Mouse (Mus musculus) heart, embryonic 11.5 days (tissue): ENCODE data around the gene Chrnd. TPM values are rescaled to one million over a fixed set of nuclear protein-coding genes. Genes with fewer than 3 reads are reported as not detected.

Source experiments
- ATAC-seq: fragments of 200-750 bp; cut with Nextera tagmentation; replicated peaks from 2 replicates; pipeline ENCODE4 v1.8.0; 2017; ENCODE audit warnings: moderate library complexity; ENCODE audit not compliant: insufficient number of reproducible peaks, low FRiP score, low TSS enrichment
- H3K27ac ChIP-seq: fragments of 300-500 bp; sonication (generic); 2 replicates; pipeline ENCODE4 v1.5.1; 2014; ENCODE audit warnings: mild to moderate bottlenecking, low read depth, low read length
- H3K27me3 ChIP-seq: fragments of 300-500 bp; sonication (generic); 2 replicates; pipeline ENCODE4 v1.6.1; 2014; ENCODE audit warnings: mild to moderate bottlenecking, low read length, mixed read lengths; ENCODE audit not compliant: control insufficient read depth, insufficient read depth
- H3K36me3 ChIP-seq: fragments of 300-500 bp; sonication (generic); 2 replicates; pipeline ENCODE4 v1.6.1; 2014; ENCODE audit warnings: mild to moderate bottlenecking, low read length, moderate library complexity, mixed read lengths; ENCODE audit not compliant: control insufficient read depth, insufficient read depth
- H3K4me1 ChIP-seq: fragments of 300-500 bp; sonication (generic); 2 replicates; pipeline ENCODE4 v1.6.1; 2014; ENCODE audit warnings: low read length; ENCODE audit not compliant: control insufficient read depth, insufficient read depth
- H3K4me2 ChIP-seq: fragments of 300-500 bp; sonication (generic); 2 replicates; pipeline ENCODE4 v1.6.1; 2014; ENCODE audit warnings: mild to moderate bottlenecking, moderate library complexity
- H3K4me3 ChIP-seq: fragments of 300-500 bp; sonication (generic); 2 replicates; pipeline ENCODE4 v1.5.1; 2014; ENCODE audit warnings: low read depth, low read length
- H3K9ac ChIP-seq: fragments of 300-500 bp; sonication (generic); 2 replicates; pipeline ENCODE4 v1.6.1; 2014; ENCODE audit warnings: mild to moderate bottlenecking, low read depth, low read length, moderate library complexity
- H3K9me3 ChIP-seq: fragments of 300-500 bp; sonication (generic); replicated peaks from 2 replicates; pipeline ENCODE4 v1.6.1; 2016; ENCODE audit warnings: low read length; ENCODE audit not compliant: control insufficient read depth
- WGBS: fragments of 180-500 bp; shearing (Covaris S2); extraction: QIAGEN DNeasy Blood & Tissue Kit; methylation state at CpG from one replicate; pipeline ENCODE4 v1.1.7; 2014; ENCODE audit not compliant: insufficient replicate concordance; 5-methylcytosine and 5-hydroxymethylcytosine counted together
- polyA plus RNA-seq: library from polyadenylated mRNA; unstranded; fragments of >200 nt; fragmentation: Nextera tagmentation; extraction: Ambion mirVana; gene quantifications from 2 replicates; pipeline ENCODE4 v1.2.1, GENCODE M21; 2014

The Chrnd gene
- polyA plus RNA-seq = not detected in 2 replicates

DNA sequence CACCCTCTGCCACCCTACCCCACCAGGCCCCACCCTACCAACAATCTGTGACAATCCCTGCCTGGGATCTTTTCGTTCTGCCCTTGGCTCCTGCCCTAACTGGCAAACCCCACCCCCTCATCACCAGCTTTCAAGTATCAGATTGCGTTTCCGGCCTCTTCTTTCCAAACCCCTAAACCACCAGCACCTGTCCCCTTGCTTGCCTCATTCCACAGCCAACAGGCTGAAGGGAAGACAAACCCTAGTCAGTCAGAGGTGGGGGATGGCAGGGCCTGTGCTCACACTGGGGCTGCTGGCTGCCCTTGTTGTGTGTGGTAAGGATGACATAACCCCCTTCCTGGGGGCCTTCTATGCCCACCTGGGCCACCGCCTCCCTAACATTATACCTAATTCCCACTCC, at the start of gene Chrnd:
Chrnd (plus strand) TSS at position 179 of the 400 bp plus-strand sequence.
- ATAC-seq = no peak
- 39% methylated on average over 4 of the region's 4 CpGs for WGBS
- H3K4me1 ChIP-seq = no peaks in the 10 kb centered on the region

DNA sequence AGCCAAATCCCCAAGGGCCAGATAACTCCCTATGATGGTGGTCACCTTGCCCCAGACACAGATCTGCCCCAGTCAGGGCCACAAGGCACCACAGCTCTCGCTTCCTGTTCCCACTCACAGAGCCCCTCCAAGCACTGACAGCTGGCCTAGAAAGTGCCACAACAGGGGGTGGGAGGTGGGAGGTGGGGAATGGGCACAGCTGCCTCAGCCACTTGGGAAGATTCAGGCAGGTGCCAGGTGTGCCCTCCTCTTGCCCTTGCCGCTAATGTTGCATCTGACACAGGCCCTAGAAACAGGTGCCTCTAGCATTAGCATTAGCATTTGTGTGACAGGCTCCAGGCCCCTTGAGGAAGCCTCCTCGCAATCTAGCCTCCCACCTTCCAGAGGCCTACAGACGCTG, 48.9 kb upstream of the Chrnd start:
- Histone ChIP-seq H3K36me3 (no peaks in the 10 kb centered on the region), H3K4me2 (no peak overlapping the region), H3K4me1 (no peaks in the 10 kb centered on the region), H3K27me3 (peaks cover 12% of the 10 kb centered on the region; the same call in 1 of the 2 replicates), H3K4me3 (no peak overlapping the region), H3K27ac (no peak overlapping the region), H3K9ac (no peak overlapping the region), H3K9me3 (no peaks in the 10 kb centered on the region)
- WGBS = 81% methylated on average over 4 of the region's 4 CpGs
- ATAC-seq = no peak

More for the DNA sequence above, at the start of gene Chrnd:
- peaks cover 49% of the 10 kb centered on the region for H3K27me3 ChIP-seq
- H3K9ac ChIP-seq = no peak within 1 kb of the TSS
- H3K9me3 ChIP-seq = no peaks in the 10 kb centered on the region
- no peak within 1 kb of the TSS for H3K27ac ChIP-seq
- no peak within 1 kb of the TSS for H3K4me3 ChIP-seq
- H3K4me2 ChIP-seq = no peak within 1 kb of the TSS
- no peaks in the 10 kb centered on the region for H3K36me3 ChIP-seq

DNA sequence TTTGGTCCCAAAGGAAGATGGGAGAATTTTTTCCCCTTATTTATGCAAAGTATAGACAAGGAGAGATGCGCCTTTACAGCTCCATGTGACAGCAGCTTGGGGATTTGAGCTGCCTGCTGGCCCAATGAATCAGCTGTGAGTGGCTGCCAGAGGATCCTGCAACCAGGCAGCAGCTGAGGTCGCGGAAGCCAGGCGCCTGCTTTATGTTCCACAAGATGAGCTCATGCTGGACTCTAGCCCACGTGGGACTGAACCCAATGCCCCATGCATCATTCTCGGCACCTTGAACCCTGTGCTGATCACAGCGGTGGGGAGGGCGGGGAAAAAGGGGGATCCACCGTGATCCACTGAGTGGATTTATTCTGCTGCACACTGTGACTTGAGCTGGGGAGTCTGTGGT, 48.0 kb upstream of the Chrnd start:
- WGBS = 74% methylated on average over 9 of the region's 9 CpGs
- no peak for ATAC-seq
- no peak overlapping the region for H3K4me3 ChIP-seq
- H3K4me1 ChIP-seq = no peaks in the 10 kb centered on the region
- no peak overlapping the region for H3K9ac ChIP-seq
- no peaks in the 10 kb centered on the region for H3K9me3 ChIP-seq
- no peaks in the 10 kb centered on the region for H3K36me3 ChIP-seq
- H3K27me3 ChIP-seq = peaks cover 12% of the 10 kb centered on the region; the same call in 1 of the 2 replicates
- no peak overlapping the region for H3K27ac ChIP-seq
- no peak overlapping the region for H3K4me2 ChIP-seq

DNA sequence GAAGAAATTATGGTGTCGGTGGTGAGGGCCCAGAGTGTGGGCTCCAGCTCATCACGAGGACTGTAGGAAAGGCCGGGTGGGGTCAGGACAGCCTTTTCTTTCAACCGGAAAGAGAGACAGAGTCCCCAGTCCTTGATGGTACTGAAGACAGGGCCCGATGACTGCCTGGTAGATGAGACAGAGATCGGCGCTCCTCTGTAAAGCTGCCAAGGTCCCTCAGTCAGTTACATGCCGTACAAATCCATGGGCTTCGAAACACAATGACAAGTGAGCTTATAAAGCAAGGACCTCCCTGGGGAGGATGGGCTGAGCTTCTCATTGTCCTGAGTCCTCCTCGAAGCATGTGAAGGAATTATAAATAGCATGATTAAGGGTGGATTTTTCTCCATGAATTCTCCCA, 47.3 kb upstream of the Chrnd start:
- Histone ChIP-seq H3K4me3 (no peak overlapping the region), H3K27ac (no peak overlapping the region), H3K36me3 (no peaks in the 10 kb centered on the region), H3K9me3 (no peaks in the 10 kb centered on the region), H3K9ac (no peak overlapping the region), H3K27me3 (peaks cover 15% of the 10 kb centered on the region; the same call in 1 of the 2 replicates), H3K4me1 (no peaks in the 10 kb centered on the region), H3K4me2 (no peak overlapping the region)
- no peak for ATAC-seq
- 83% methylated on average over 10 of the region's 10 CpGs for WGBS

DNA sequence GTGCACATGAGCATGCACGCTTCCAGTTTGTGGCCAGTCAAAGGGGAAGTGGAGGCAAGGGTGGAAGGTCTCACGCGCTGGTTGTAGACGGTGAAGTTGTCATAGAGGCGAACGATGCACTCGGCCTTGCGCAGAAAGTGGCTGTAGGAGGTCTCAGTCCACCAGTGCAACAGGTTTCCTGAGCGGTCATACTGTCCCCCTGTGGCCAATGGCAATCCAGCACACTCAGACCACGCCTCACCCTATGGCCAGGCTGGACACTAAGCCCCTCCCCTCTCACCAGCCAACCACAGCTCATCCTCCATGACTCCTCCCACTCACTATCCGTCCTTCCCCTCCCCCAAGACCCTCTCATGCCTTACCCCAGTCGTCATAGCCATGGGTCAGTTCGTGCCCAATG, 41.0 kb upstream of the Chrnd start:
- Histone ChIP-seq H3K27me3 (peaks cover 66% of the 10 kb centered on the region), H3K36me3 (no peaks in the 10 kb centered on the region), H3K9me3 (no peaks in the 10 kb centered on the region), H3K4me1 (peaks cover 6% of the 10 kb centered on the region), H3K4me3 (no peak overlapping the region), H3K27ac (no peak overlapping the region), H3K4me2 (0 out of 2 replicates have a peak overlapping the region, but pooled peaks have one; percentile 2), H3K9ac (no peak overlapping the region)
- no peak for ATAC-seq
- 33% methylated on average over 13 of the region's 13 CpGs for WGBS

DNA sequence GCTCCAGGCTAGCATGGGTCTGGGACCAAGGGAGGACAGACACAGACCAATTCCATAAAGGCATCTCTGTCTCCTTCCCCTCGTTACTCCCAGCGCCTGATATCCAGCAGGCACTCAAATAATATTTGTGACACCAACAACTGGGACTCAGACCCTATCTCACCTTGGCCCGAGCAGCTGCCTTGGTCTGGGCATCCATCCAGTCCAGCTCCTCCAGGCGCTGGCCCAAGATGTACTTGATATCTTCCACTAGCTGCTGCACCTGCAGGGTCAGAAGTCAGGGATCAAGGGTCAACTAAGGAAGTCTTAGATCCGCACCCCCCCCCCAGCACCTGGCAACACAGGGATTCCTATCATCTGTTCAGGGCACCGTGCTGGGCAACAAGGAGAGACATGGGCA, 39.1 kb upstream of the Chrnd start:
- no peak for ATAC-seq
- no peaks in the 10 kb centered on the region for H3K9me3 ChIP-seq
- peaks cover 13% of the 10 kb centered on the region for H3K4me1 ChIP-seq
- no peak overlapping the region for H3K27ac ChIP-seq
- no peak overlapping the region for H3K4me3 ChIP-seq
- no peak overlapping the region for H3K4me2 ChIP-seq
- no peak overlapping the region for H3K9ac ChIP-seq
- H3K27me3 ChIP-seq = peaks cover 76% of the 10 kb centered on the region
- WGBS = 75% methylated on average over 6 of the region's 6 CpGs
- H3K36me3 ChIP-seq = no peaks in the 10 kb centered on the region

DNA sequence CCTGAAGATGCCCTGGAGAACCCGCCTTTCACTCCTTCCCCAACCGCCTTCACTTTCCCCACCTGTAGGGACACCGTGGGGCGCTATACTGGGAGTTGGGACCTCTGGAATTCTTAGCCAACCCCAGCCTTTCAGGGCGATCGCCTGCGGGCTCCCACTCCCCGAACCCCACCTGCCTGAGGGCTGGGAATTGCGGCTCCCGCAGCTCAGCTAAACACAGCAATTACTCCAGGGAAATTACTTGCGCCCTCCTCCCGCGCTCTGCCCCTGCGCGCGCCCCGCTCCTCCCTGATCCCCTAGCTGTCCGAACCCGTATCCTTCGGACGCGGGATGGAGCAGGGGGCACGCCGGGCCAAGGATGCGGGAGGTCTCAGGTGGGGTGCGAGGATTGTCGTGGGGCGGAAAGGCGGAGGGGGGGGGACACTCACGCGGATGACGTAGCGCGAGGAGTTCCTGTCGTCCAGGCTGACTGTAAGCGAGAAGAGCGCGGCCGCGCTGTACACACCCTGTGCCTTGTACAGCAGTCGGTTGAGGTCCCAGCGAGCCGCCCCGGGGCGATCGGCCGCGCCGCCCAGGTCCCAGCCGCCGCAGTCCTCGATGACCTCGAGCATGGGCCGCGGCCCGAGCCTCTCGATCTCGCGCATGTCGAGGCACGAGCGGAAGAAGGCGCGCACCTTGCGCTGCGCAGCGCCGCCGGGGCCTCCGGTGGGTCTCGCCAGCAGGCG, 36.5 kb upstream of the Chrnd start:
- no peak overlapping the region for H3K9ac ChIP-seq
- peaks cover 13% of the 10 kb centered on the region for H3K4me1 ChIP-seq
- 2% methylated on average over 64 of the region's 72 CpGs for WGBS
- ATAC-seq = 0 out of 2 replicates have a peak, but pooled peaks have one; percentile 27
- H3K4me3 ChIP-seq = peak overlapping the region; percentile 38
- no peaks in the 10 kb centered on the region for H3K9me3 ChIP-seq
- no peaks in the 10 kb centered on the region for H3K36me3 ChIP-seq
- H3K27me3 ChIP-seq = peaks cover 99% of the 10 kb centered on the region
- no peak overlapping the region for H3K27ac ChIP-seq
- peak overlapping the region; percentile 62 for H3K4me2 ChIP-seq

DNA sequence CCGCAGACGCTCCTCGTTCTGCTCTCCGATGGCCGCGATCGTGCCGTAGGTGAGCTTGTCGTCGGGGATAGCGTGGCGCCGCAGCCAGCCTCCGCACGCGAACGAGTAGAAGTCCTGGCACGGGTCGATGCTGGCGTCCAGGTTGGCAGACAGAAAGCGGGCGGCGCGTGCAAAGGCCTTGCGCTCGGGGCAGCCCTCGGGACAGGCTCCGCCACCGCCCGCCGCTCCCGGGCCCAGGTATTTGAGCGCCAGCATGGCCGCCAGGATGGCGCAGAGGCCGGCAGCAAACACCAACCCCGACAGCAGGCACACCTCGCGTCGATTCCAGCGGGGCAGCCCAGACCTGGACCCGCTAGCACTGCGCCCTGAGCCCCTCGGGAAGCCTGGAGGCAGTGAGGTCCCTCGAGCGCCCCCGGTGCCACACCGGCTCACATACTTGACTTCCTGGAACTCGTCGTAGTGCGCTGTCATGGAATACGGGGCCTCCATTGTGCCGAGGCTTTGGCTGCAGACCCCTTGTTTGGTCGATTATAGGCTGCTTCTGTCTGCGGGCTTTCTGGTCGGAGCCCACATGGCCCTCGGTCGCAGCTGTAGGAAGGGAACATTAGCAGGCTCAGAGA, 35.8 kb upstream of the Chrnd start:
- Histone ChIP-seq H3K9me3 (no peaks in the 10 kb centered on the region), H3K4me2 (peak overlapping the region; percentile 62), H3K27ac (no peak overlapping the region), H3K4me1 (peaks cover 13% of the 10 kb centered on the region), H3K9ac (no peak overlapping the region), H3K4me3 (peak overlapping the region; percentile 38), H3K36me3 (no peaks in the 10 kb centered on the region), H3K27me3 (peaks cover 99% of the 10 kb centered on the region)
- 3% methylated on average over 55 of the region's 58 CpGs for WGBS
- ATAC-seq = no peak
